Mouse (Mus musculus) neural tube, embryonic 11.5 days (tissue): ENCODE data around the gene Olfr9. TPM values are rescaled to one million over a fixed set of nuclear protein-coding genes. Genes with fewer than 3 reads are reported as not detected.
A peak's percentile ranks its signal among the peaks of the same experiment; 100 is the strongest.
"Not testable (repeated sequence)": the region's sequence is repeated elsewhere in the genome, so short reads cannot be mapped to it uniquely, and the experiment has no call there.

ENCODE experiments used
- ATAC-seq: fragments of 200-750 bp; cut with Nextera tagmentation; 2 replicates; pipeline ENCODE4 v1.8.0; 2017; ENCODE audit warnings: moderate number of reproducible peaks, mild to moderate bottlenecking, moderate TSS enrichment, moderate library complexity; ENCODE audit not compliant: insufficient read depth, low FRiP score, low TSS enrichment
- DNase-seq: peaks from one replicate; pipeline ENCODE4 v3.0.0-alpha.2; 2015; ENCODE audit warnings: low spot score
- H3K27ac ChIP-seq: fragments of 300-500 bp; sonication (generic); 2 replicates; pipeline ENCODE4 v1.5.1; 2014; ENCODE audit warnings: low read depth, mild to moderate bottlenecking, low read length
- H3K27me3 ChIP-seq: fragments of 300-500 bp; sonication (generic); 2 replicates; pipeline ENCODE4 v1.6.1; 2014; ENCODE audit warnings: mild to moderate bottlenecking, low read length, mixed read lengths; ENCODE audit not compliant: control insufficient read depth, insufficient read depth
- H3K36me3 ChIP-seq: fragments of 300-500 bp; sonication (generic); 2 replicates; pipeline ENCODE4 v1.6.1; 2014; ENCODE audit warnings: mild to moderate bottlenecking, low read length, moderate library complexity, mixed read lengths; ENCODE audit not compliant: control insufficient read depth, insufficient read depth
- H3K4me1 ChIP-seq: fragments of 300-500 bp; sonication (generic); 2 replicates; pipeline ENCODE4 v1.6.1; 2014; ENCODE audit warnings: low read length, mixed read lengths; ENCODE audit not compliant: control insufficient read depth, insufficient read depth
- H3K4me2 ChIP-seq: fragments of 300-500 bp; sonication (generic); 2 replicates; pipeline ENCODE4 v1.6.1; 2014; ENCODE audit warnings: low read depth, mild to moderate bottlenecking, moderate library complexity
- H3K4me3 ChIP-seq: fragments of 300-500 bp; sonication (generic); 2 replicates; pipeline ENCODE4 v1.5.1; 2014; ENCODE audit warnings: low read depth, low read length
- H3K9ac ChIP-seq: fragments of 300-500 bp; sonication (generic); 2 replicates; pipeline ENCODE4 v1.6.1; 2014; ENCODE audit warnings: mild to moderate bottlenecking, low read length
- H3K9me3 ChIP-seq: fragments of 300-500 bp; sonication (generic); 2 replicates; pipeline ENCODE4 v1.6.1; 2016; ENCODE audit warnings: low read length; ENCODE audit not compliant: control insufficient read depth
- WGBS: fragments of 180-500 bp; shearing (Covaris S2); extraction: QIAGEN DNeasy Blood & Tissue Kit; methylation state at CpG from one replicate; pipeline ENCODE4 v1.1.7; 2014; 5-methylcytosine and 5-hydroxymethylcytosine counted together
- polyA plus RNA-seq: library from polyadenylated mRNA; unstranded; fragments of >200 nt; fragmentation: Nextera tagmentation; extraction: Ambion mirVana; gene quantifications from 2 replicates; pipeline ENCODE4 v1.2.1, GENCODE M21; 2014

The Olfr9 gene
- polyA plus RNA-seq, 1 experiment from 2014 or later: not detected

GRCm38 (mm10) chr10:128990129-128990850 lies 1.1 kb downstream of the Olfr9 start:
- H3K27me3 ChIP-seq, H3K36me3 ChIP-seq, H3K4me1 ChIP-seq, H3K9ac ChIP-seq, H3K4me3 ChIP-seq, DNase-seq, H3K4me2 ChIP-seq, H3K9me3 ChIP-seq, H3K27ac ChIP-seq: not testable (repeated sequence)
- WGBS: 68% methylated on average over 7 of the region's 10 CpGs
- ATAC-seq: peak; percentile 20; the same call in 1 of the 2 replicates

DNA sequence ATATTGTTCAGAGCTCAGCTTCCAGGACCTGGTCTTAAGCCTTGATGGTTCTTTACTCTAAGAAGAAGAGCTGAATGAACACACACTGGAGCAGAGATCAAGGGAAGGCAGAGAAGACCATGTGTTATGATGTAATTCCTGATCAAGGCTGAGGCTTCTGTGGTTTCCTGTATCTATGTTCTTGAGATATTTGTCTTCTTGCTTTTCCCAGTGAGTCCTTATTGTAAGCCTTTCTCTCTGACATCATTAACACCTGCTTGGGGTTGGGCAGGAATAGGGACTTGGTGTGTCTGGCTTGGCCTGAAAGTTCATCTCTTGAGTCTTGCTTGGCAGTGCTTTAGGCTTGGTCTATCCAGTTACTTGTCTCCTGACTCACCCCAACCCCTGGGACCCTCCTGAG lies 1.8 kb downstream of the Olfr9 start:
- ATAC-seq (no peak), DNase-seq (no peak)
- no peak overlapping the region for H3K4me2 ChIP-seq
- no peak overlapping the region for H3K9ac ChIP-seq
- H3K4me3 ChIP-seq: no peak overlapping the region
- no peaks in the 10 kb centered on the region for H3K36me3 ChIP-seq
- H3K4me1 ChIP-seq: no peaks in the 10 kb centered on the region
- no peak overlapping the region for H3K27ac ChIP-seq
- no peaks in the 10 kb centered on the region for H3K9me3 ChIP-seq
- H3K27me3 ChIP-seq: no peaks in the 10 kb centered on the region

- 88% methylated on average over 1 of the region's 1 CpGs for WGBS
- H3K9me3 ChIP-seq: no peaks in the 10 kb centered on the region
- H3K27ac ChIP-seq: no peak overlapping the region
- H3K36me3 ChIP-seq: no peaks in the 10 kb centered on the region
- H3K9ac ChIP-seq: no peak overlapping the region
- no peak overlapping the region for H3K4me3 ChIP-seq
- DNase-seq (no peak), ATAC-seq (no peak)
- no peaks in the 10 kb centered on the region for H3K4me1 ChIP-seq
- no peaks in the 10 kb centered on the region for H3K27me3 ChIP-seq
- H3K4me2 ChIP-seq: no peak overlapping the region
Observed at GRCm38 (mm10) chr10:128995796-128996195, 6.6 kb downstream of the Olfr9 start.

- Histone ChIP-seq H3K4me3 (no peak overlapping the region), H3K9me3 (no peaks in the 10 kb centered on the region), H3K9ac (no peak overlapping the region), H3K27me3 (no peaks in the 10 kb centered on the region), H3K27ac (no peak overlapping the region), H3K36me3 (no peaks in the 10 kb centered on the region), H3K4me1 (no peaks in the 10 kb centered on the region), H3K4me2 (no peak overlapping the region)
- 77% methylated on average over 4 of the region's 4 CpGs for WGBS
- peak; percentile 38; the same call in 1 of the 2 replicates for ATAC-seq
- no peak for DNase-seq
Observed at GRCm38 (mm10) chr10:128996523-128997040, 7.4 kb downstream of the Olfr9 start.

DNA sequence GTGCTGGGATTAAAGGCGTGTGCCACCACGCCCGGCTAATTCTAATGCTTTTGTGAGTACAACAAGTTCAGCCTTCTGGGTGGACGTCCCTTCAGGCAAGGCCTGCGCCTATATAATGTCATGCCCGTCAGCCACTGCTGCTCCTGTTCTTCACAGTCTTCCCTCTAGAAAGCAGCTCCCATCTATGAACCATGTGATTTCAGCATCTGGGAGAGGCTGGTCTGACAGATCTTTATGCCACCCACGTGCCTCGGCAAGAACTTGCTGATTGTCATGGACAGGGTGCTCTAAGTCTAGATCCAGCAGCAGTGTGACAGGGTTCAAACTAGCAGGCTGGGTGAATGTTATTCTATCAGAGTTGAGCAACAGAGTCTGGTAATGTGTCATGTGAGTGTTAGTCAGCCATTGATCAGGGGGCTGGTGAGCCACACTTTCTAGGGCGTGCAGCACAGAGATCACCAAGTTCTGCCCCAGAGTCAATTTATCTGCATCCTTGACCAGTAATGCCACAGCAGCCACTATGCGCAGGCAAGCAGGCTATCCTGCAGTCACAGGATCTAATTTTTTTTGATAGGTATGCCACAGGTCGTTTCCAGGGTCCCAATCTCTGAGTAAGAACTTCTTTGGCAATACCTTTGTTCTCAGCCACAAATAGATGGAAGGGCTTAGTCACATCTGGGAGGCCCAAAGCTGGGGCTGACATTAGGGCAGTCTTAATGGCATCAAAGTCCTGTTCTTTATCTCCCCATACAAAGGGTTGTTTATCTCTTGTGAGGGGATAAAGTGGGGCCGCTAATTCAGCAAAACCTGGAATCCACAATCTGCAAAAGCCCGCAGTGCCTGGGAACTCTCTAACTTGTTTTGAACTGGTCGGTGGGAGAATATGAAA lies 15.0 kb downstream of the Olfr9 start:
- Histone ChIP-seq H3K4me2 (no peak overlapping the region), H3K4me1 (no peaks in the 10 kb centered on the region), H3K4me3 (no peak overlapping the region), H3K36me3 (no peaks in the 10 kb centered on the region), H3K27me3 (no peaks in the 10 kb centered on the region), H3K9ac (no peak overlapping the region), H3K27ac (no peak overlapping the region), H3K9me3 (no peaks in the 10 kb centered on the region)
- ATAC-seq (no peak), DNase-seq (no peak)
- 86% methylated on average over 14 of the region's 14 CpGs for WGBS

DNA sequence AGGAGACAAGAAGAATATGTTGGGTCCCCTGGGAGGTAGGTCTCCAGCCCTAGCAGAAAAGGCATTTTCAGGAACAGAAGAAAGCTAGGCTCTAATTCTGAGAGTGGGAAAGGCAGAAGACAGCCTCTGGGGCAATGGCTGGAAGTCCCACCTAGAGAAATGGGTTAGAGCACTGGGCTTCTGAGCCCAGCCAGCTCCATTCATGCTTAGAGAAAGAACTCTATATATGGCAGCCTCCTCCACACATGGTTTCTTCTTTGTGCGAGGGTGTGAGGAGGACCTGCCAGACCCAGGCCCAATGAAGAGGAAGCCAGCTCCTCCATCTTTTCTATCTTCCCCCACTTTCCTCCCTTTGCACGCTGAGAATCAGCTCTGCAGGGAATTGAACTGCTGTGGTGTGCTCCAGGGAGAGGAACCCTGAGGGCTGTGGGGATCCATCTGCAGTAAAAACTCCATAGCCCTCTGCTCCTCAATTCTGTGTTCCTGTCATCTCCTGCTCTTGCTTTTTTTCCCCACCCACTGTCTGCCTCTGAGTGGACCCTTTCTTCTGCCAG lies 21.1 kb downstream of the Olfr9 start, which contains the start of gene Olfr763:
Gene Olfr763, plus strand, starts transcription at position 504 of the 554 bp plus-strand sequence.
- H3K4me3 ChIP-seq: no peak within 1 kb of the TSS
- H3K36me3 ChIP-seq: no peaks in the 10 kb centered on the region
- no peaks in the 10 kb centered on the region for H3K27me3 ChIP-seq
- no peak within 1 kb of the TSS for H3K27ac ChIP-seq
- H3K9ac ChIP-seq: no peak within 1 kb of the TSS
- DNase-seq (no peak), ATAC-seq (no peak)
- no peaks in the 10 kb centered on the region for H3K9me3 ChIP-seq
- WGBS: 67% methylated on average over 2 of the region's 2 CpGs
- no peaks in the 10 kb centered on the region for H3K4me1 ChIP-seq
- H3K4me2 ChIP-seq: no peak within 1 kb of the TSS

DNA sequence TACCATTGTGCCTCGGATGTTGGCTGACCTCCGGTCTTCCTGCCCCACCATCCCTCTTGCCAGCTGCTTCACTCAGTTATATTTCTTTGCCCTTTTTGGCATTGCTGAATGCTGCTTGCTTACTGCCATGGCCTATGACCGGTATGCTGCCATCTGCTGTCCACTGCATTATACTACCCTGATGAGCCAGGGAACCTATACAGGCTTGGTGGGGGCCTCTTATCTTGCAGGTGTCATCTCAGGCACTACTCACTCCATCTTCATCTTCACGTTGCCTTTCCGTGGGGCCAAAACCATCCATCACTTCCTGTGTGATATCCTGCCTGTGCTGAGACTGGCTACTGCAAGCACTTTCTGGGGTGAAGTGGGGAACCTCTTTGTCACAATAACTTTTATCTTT lies 22.3 kb downstream of the Olfr9 start:
- 85% methylated on average over 2 of the region's 5 CpGs for WGBS
- H3K36me3 ChIP-seq, H3K4me3 ChIP-seq, H3K27me3 ChIP-seq, H3K4me1 ChIP-seq, DNase-seq, H3K4me2 ChIP-seq, H3K9ac ChIP-seq, H3K9me3 ChIP-seq, H3K27ac ChIP-seq: not testable (repeated sequence)
- ATAC-seq: peak; percentile 45; the same call in 1 of the 2 replicates

DNA sequence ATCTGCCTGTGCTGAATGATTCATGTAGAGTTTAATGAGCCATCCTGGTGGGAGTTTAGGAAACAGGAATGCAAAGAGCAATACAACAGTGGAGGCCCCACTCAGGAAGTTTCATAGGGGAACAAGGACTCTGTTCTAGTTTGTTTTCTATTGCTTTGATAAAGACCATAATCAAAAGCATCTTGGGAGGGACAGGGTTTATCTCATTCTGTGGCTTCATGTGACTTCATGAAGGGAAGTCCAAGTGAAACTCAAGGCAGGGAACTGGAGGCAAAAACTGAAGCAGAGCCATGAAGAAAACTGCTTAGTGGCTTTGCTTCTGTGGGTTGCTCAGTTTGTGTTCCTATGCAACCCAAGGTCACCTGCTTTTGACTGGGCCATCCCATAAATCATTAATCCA lies 25.2 kb downstream of the Olfr9 start:
- no peaks in the 10 kb centered on the region for H3K27me3 ChIP-seq
- H3K9ac ChIP-seq: no peak overlapping the region
- H3K4me3 ChIP-seq: no peak overlapping the region
- no peak for ATAC-seq
- H3K27ac ChIP-seq: no peak overlapping the region
- H3K4me2 ChIP-seq: no peak overlapping the region
- no peaks in the 10 kb centered on the region for H3K4me1 ChIP-seq
- no peaks in the 10 kb centered on the region for H3K9me3 ChIP-seq
- no peak for DNase-seq
- no peaks in the 10 kb centered on the region for H3K36me3 ChIP-seq
